Mouse (Mus musculus): ENCODE measurements at regions not wholly inside any gene's neighbourhood (a gene's known extent, or its start where the extent isn't known, plus 50 kb on each side); places are given as distances from the start of the nearest gene placed in this dataset.

GRCm38 (mm10) chr11:63352990-63353389 is 224.2 kb downstream of the Pmp22 start:
- Histone ChIP-seq H3K4me3 (ENCODE audit: low read depth, low read length) (no peak overlapping the region), H3K36me3 (ENCODE audit: control insufficient read depth, insufficient read depth, low read length) (no peaks in the 10 kb centered on the region), H3K4me1 (ENCODE audit: control insufficient read depth, insufficient read depth, insufficient read length, low read length) (peaks cover 2% of the 10 kb centered on the region; the same call in 1 of the 2 replicates), H3K27ac (ENCODE audit: insufficient read depth, low read depth, low read length) (no peak overlapping the region), H3K27me3 (ENCODE audit: control insufficient read depth, insufficient read depth, low read length) (no peaks in the 10 kb centered on the region)
- 60% methylated on average over 3 of the region's 3 CpGs for WGBS
- TF ChIP-seq POLR2A (IDR thresholded peaks at IDR 0.05; ENCODE audit: low read depth, low read length) (no peak), CTCF (IDR thresholded peaks at IDR 0.05; ENCODE audit: extremely low read depth, insufficient read length, insufficient replicate concordance, low read depth, low read length) (no peak)

- TF ChIP-seq POLR2A (IDR thresholded peaks at IDR 0.05; ENCODE audit: low read depth, low read length), result no peak
- TF ChIP-seq CTCF (IDR thresholded peaks at IDR 0.05; ENCODE audit: extremely low read depth, insufficient read length, insufficient replicate concordance, low read depth, low read length), result no peak
- 81% methylated on average over 8 of the region's 8 CpGs for WGBS
- no peak overlapping the region for H3K4me3 ChIP-seq (ENCODE audit: low read depth, low read length)
- peaks cover 2% of the 10 kb centered on the region; the same call in 1 of the 2 replicates for H3K4me1 ChIP-seq (ENCODE audit: control insufficient read depth, insufficient read depth, insufficient read length, low read length)
- no peaks in the 10 kb centered on the region for H3K27me3 ChIP-seq (ENCODE audit: control insufficient read depth, insufficient read depth, low read length)
- no peak overlapping the region for H3K27ac ChIP-seq (ENCODE audit: insufficient read depth, low read depth, low read length)
- no peaks in the 10 kb centered on the region for H3K36me3 ChIP-seq (ENCODE audit: control insufficient read depth, insufficient read depth, low read length)
Observed at GRCm38 (mm10) chr11:63353671-63354070, 224.9 kb downstream of the Pmp22 start.

GRCm38 (mm10) chr11:63357772-63358344 is 229.1 kb downstream of the Pmp22 start:
- no peak for TF ChIP-seq CTCF (IDR thresholded peaks at IDR 0.05; ENCODE audit: extremely low read depth, insufficient read length, insufficient replicate concordance, low read depth, low read length)
- TF ChIP-seq POLR2A (IDR thresholded peaks at IDR 0.05; ENCODE audit: low read depth, low read length), result no peak
- no peak overlapping the region for H3K4me3 ChIP-seq (ENCODE audit: low read depth, low read length)
- no peaks in the 10 kb centered on the region for H3K36me3 ChIP-seq (ENCODE audit: control insufficient read depth, insufficient read depth, low read length)
- H3K27me3 ChIP-seq (ENCODE audit: control insufficient read depth, insufficient read depth, low read length), result no peaks in the 10 kb centered on the region
- 62% methylated on average over 10 of the region's 10 CpGs for WGBS
- H3K27ac ChIP-seq (ENCODE audit: insufficient read depth, low read depth, low read length), result no peak overlapping the region
- no peaks in the 10 kb centered on the region for H3K4me1 ChIP-seq (ENCODE audit: control insufficient read depth, insufficient read depth, insufficient read length, low read length)

- TF ChIP-seq CTCF (IDR thresholded peaks at IDR 0.05; ENCODE audit: extremely low read depth, insufficient read length, insufficient replicate concordance, low read depth, low read length), result no peak
- TF ChIP-seq POLR2A (IDR thresholded peaks at IDR 0.05; ENCODE audit: low read depth, low read length), result no peak
- no peaks in the 10 kb centered on the region for H3K36me3 ChIP-seq (ENCODE audit: control insufficient read depth, insufficient read depth, low read length)
- WGBS, result 91% methylated on average over 6 of the region's 6 CpGs
- no peaks in the 10 kb centered on the region for H3K4me1 ChIP-seq (ENCODE audit: control insufficient read depth, insufficient read depth, insufficient read length, low read length)
- H3K4me3 ChIP-seq (ENCODE audit: low read depth, low read length), result no peak overlapping the region
- no peaks in the 10 kb centered on the region for H3K27me3 ChIP-seq (ENCODE audit: control insufficient read depth, insufficient read depth, low read length)
- H3K27ac ChIP-seq (ENCODE audit: insufficient read depth, low read depth, low read length), result no peak overlapping the region
Observed at GRCm38 (mm10) chr11:63367756-63368265, 239.0 kb downstream of the Pmp22 start.

GRCm38 (mm10) chr11:63369475-63369874 is 240.7 kb downstream of the Pmp22 start:
- Histone ChIP-seq H3K27ac (ENCODE audit: insufficient read depth, low read depth, low read length) (no peak overlapping the region), H3K4me1 (ENCODE audit: control insufficient read depth, insufficient read depth, insufficient read length, low read length) (no peaks in the 10 kb centered on the region), H3K36me3 (ENCODE audit: control insufficient read depth, insufficient read depth, low read length) (no peaks in the 10 kb centered on the region), H3K4me3 (ENCODE audit: low read depth, low read length) (no peak overlapping the region), H3K27me3 (ENCODE audit: control insufficient read depth, insufficient read depth, low read length) (no peaks in the 10 kb centered on the region)
- WGBS, result 58% methylated on average over 2 of the region's 2 CpGs
- no peak for TF ChIP-seq POLR2A (IDR thresholded peaks at IDR 0.05; ENCODE audit: low read depth, low read length)
- TF ChIP-seq CTCF (IDR thresholded peaks at IDR 0.05; ENCODE audit: extremely low read depth, insufficient read length, insufficient replicate concordance, low read depth, low read length), result no peak

- Histone ChIP-seq H3K27me3 (ENCODE audit: control insufficient read depth, insufficient read depth, low read length) (no peaks in the 10 kb centered on the region), H3K4me3 (ENCODE audit: low read depth, low read length) (no peak overlapping the region), H3K4me1 (ENCODE audit: control insufficient read depth, insufficient read depth, insufficient read length, low read length) (no peaks in the 10 kb centered on the region), H3K36me3 (ENCODE audit: control insufficient read depth, insufficient read depth, low read length) (no peaks in the 10 kb centered on the region), H3K27ac (ENCODE audit: insufficient read depth, low read depth, low read length) (no peak overlapping the region)
- WGBS, result 85% methylated on average over 3 of the region's 3 CpGs
- no peak for TF ChIP-seq POLR2A (IDR thresholded peaks at IDR 0.05; ENCODE audit: low read depth, low read length)
- TF ChIP-seq CTCF (IDR thresholded peaks at IDR 0.05; ENCODE audit: extremely low read depth, insufficient read length, insufficient replicate concordance, low read depth, low read length), result no peak
Observed at GRCm38 (mm10) chr11:63376311-63376710, 247.5 kb downstream of the Pmp22 start.

- no peak for TF ChIP-seq CTCF (IDR thresholded peaks at IDR 0.05; ENCODE audit: extremely low read depth, insufficient read length, insufficient replicate concordance, low read depth, low read length)
- TF ChIP-seq POLR2A (IDR thresholded peaks at IDR 0.05; ENCODE audit: low read depth, low read length), result no peak
- Histone ChIP-seq H3K4me1 (ENCODE audit: control insufficient read depth, insufficient read depth, insufficient read length, low read length) (no peaks in the 10 kb centered on the region), H3K36me3 (ENCODE audit: control insufficient read depth, insufficient read depth, low read length) (no peaks in the 10 kb centered on the region), H3K4me3 (ENCODE audit: low read depth, low read length) (no peak overlapping the region), H3K27ac (ENCODE audit: insufficient read depth, low read depth, low read length) (no peak overlapping the region), H3K27me3 (ENCODE audit: control insufficient read depth, insufficient read depth, low read length) (no peaks in the 10 kb centered on the region)
- 66% methylated on average over 10 of the region's 10 CpGs for WGBS
Observed at GRCm38 (mm10) chr11:63376991-63377390, 248.2 kb downstream of the Pmp22 start.

All from small intestine, adult 2 months (tissue).